Comparison of ENCODE assay signal across 7 mouse cellular contexts in the genomic region with DNA sequence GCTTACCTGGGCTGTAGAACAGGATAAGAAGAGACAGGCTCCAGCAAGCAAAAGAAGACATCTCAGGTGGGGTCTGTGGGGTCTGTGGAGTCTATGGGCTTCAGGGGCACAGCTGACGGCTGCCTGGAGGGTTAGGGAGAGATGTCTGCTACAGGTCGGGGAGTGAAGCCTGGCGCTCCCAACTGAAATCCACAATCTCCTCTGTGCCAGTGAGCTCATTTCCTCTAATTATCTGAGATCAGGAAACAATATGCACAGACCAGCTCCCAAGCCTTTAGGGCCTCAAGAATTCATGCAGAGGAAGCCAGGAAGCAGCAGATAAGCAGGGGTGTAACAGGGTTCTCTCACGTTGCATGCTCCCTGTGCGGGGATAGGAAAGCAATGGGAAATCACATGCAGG. TPM values are rescaled to one million over a fixed set of nuclear protein-coding genes. Genes with fewer than 3 reads are reported as not detected.
A peak's percentile ranks its signal among the peaks of the same experiment; 100 is the strongest.
DNase-seq lines count a peak whose midpoint lies in the region; ATAC-seq and TF ChIP-seq lines count a peak whose summit lies in the region.

No protein-coding gene starts in this region.

- H3K36me3 ChIP-seq in heart, embryonic 10.5 days: 0 out of 2 replicates have a peak, but pooled peaks cover 8% of the 10 kb centered on the region
- H3K36me3 ChIP-seq in lung, postnatal 0 days (ENCODE audit: insufficient read depth, low read length): no peaks in the 10 kb centered on the region
- H3K36me3 ChIP-seq in forebrain, embryonic 15.5 days: no peaks in the 10 kb centered on the region

- 36% methylated on average over 5 of the region's 5 CpGs for WGBS in heart, embryonic 10.5 days
- 58% methylated on average over 5 of the region's 5 CpGs for WGBS in lung, postnatal 0 days
- 79% methylated on average over 5 of the region's 5 CpGs for WGBS in forebrain, embryonic 15.5 days

- no peak for TF ChIP-seq POLR2A in cortical plate, adult 2 months (IDR thresholded peaks at IDR 0.05; ENCODE audit: extremely low read depth, insufficient read depth, low read length)

- H3K27ac ChIP-seq in cortical plate, adult 2 months (ENCODE audit: insufficient read depth, low read length): peak overlapping the region; percentile 32; the same call in 1 of the 2 replicates
- H3K27ac ChIP-seq in heart, embryonic 10.5 days: peak overlapping the region; percentile 80
- H3K27ac ChIP-seq in lung, postnatal 0 days (ENCODE audit: low read length): peak overlapping the region; percentile 91
- no peak overlapping the region for H3K27ac ChIP-seq in forebrain, embryonic 15.5 days (replicated peaks)

- peak overlapping the region; percentile 36 for H3K9ac ChIP-seq in lung, postnatal 0 days (replicated peaks; ENCODE audit: low read depth)
- no peak overlapping the region for H3K9ac ChIP-seq in forebrain, embryonic 15.5 days (replicated peaks)

- TF ChIP-seq CTCF in cortical plate, adult 2 months (IDR thresholded peaks at IDR 0.05; ENCODE audit: extremely low read depth, insufficient read depth, low read length): no peak
- no peak for TF ChIP-seq CTCF in lung, postnatal 0 days (IDR thresholded peaks at IDR 0.05)

- DNase-seq in heart, embryonic 10.5 days (ENCODE audit: low spot score): no peak
- peak; percentile 34 for DNase-seq in kidney, postnatal 10 days
- DNase-seq in lung, postnatal 0 days (ENCODE audit: low spot score): peak; percentile 68
- DNase-seq in layer of hippocampus, adult 9-10 months (ENCODE audit: low spot score): no peak
- no peak for DNase-seq in thymus, postnatal 14 days

- H3K27me3 ChIP-seq in heart, embryonic 10.5 days (ENCODE audit: insufficient read depth, poor library complexity, severe bottlenecking): no peaks in the 10 kb centered on the region
- no peaks in the 10 kb centered on the region for H3K27me3 ChIP-seq in lung, postnatal 0 days (replicated peaks; ENCODE audit: insufficient read depth, low read length)
- no peaks in the 10 kb centered on the region for H3K27me3 ChIP-seq in forebrain, embryonic 15.5 days

- ATAC-seq in lung, postnatal 0 days: peak; percentile 90
- ATAC-seq in forebrain, embryonic 15.5 days (replicated peaks): no peak

- 0 out of 2 replicates have a peak overlapping the region, but pooled peaks have one; percentile 8 for H3K4me3 ChIP-seq in cortical plate, adult 2 months (ENCODE audit: insufficient read depth, low read length)
- H3K4me3 ChIP-seq in heart, embryonic 10.5 days: peak overlapping the region; percentile 51
- H3K4me3 ChIP-seq in lung, postnatal 0 days (ENCODE audit: low read depth, low read length): peak overlapping the region; percentile 37
- no peak overlapping the region for H3K4me3 ChIP-seq in forebrain, embryonic 15.5 days

- peak; percentile 90 for TF ChIP-seq EP300 in lung, postnatal 0 days (IDR thresholded peaks at IDR 0.05)

- no peaks in the 10 kb centered on the region for H3K4me1 ChIP-seq in cortical plate, adult 2 months (ENCODE audit: control insufficient read depth, insufficient read depth, low read length)
- 0 out of 2 replicates have a peak, but pooled peaks cover 12% of the 10 kb centered on the region for H3K4me1 ChIP-seq in heart, embryonic 10.5 days
- no peaks in the 10 kb centered on the region for H3K4me1 ChIP-seq in lung, postnatal 0 days (ENCODE audit: insufficient read depth, low read depth, low read length)
- no peaks in the 10 kb centered on the region for H3K4me1 ChIP-seq in forebrain, embryonic 15.5 days

- H3K9me3 ChIP-seq in heart, embryonic 10.5 days: no peaks in the 10 kb centered on the region
- H3K9me3 ChIP-seq in lung, postnatal 0 days (ENCODE audit: low read length): no peaks in the 10 kb centered on the region
- no peaks in the 10 kb centered on the region for H3K9me3 ChIP-seq in forebrain, embryonic 15.5 days

- peak overlapping the region; percentile 48 for H3K4me2 ChIP-seq in lung, postnatal 0 days (replicated peaks; ENCODE audit: low read depth, low read length)
- H3K4me2 ChIP-seq in forebrain, embryonic 15.5 days (replicated peaks): no peak overlapping the region

RNA-seq across cellular contexts. Expression of a gene that starts 5.5 kb away (rescaled TPM):
- polyA plus RNA-seq in cortical plate, adult 2 months (2012; rRNA removed): 6.8 and 9.5 TPM in 2 replicates
- 58.8 and 69.1 TPM in 2 replicates for polyA plus RNA-seq in heart, embryonic 10.5 days (2016; fragmentation: Nextera tagmentation; extraction: Ambion mirVana)
- polyA plus RNA-seq in lung, postnatal 0 days (2015; fragmentation: Nextera tagmentation; extraction: Ambion mirVana): 284 and 329 TPM in 2 replicates
- 11.3 and 13.9 TPM in 2 replicates for polyA plus RNA-seq in forebrain, embryonic 15.5 days (2015; fragmentation: Nextera tagmentation; extraction: Ambion mirVana)

RNA-seq across cellular contexts. Expression of a gene that starts 17.2 kb away (rescaled TPM):
- 0.28 and 0.88 TPM in 2 replicates for polyA plus RNA-seq in cortical plate, adult 2 months (2012; rRNA removed)
- 0.11 and 0.21 TPM in 2 replicates for polyA plus RNA-seq in heart, embryonic 10.5 days (2016; fragmentation: Nextera tagmentation; extraction: Ambion mirVana)
- 8.9 and 10.2 TPM in 2 replicates for polyA plus RNA-seq in lung, postnatal 0 days (2015; fragmentation: Nextera tagmentation; extraction: Ambion mirVana)
- not detected in 2 replicates for polyA plus RNA-seq in forebrain, embryonic 15.5 days (2015; fragmentation: Nextera tagmentation; extraction: Ambion mirVana)

RNA-seq across cellular contexts. Expression of a gene that starts 29.3 kb away (rescaled TPM):
- 0.02 and 0.04 TPM in 2 replicates for polyA plus RNA-seq in cortical plate, adult 2 months (2012; rRNA removed)
- 0.20 and 0.44 TPM in 2 replicates for polyA plus RNA-seq in heart, embryonic 10.5 days (2016; fragmentation: Nextera tagmentation; extraction: Ambion mirVana)
- 0.04 TPM in 1 of 2 replicates, not detected in the other for polyA plus RNA-seq in lung, postnatal 0 days (2015; fragmentation: Nextera tagmentation; extraction: Ambion mirVana)
- polyA plus RNA-seq in forebrain, embryonic 15.5 days (2015; fragmentation: Nextera tagmentation; extraction: Ambion mirVana): not detected in 2 replicates

Comparison
In these comparisons a context has a peak if more than half of its experiments do, and no peak if none do; other contexts are left out.
1. DNase-seq: peak in kidney, postnatal 10 days (single experiment) and lung, postnatal 0 days (single experiment); none in heart, embryonic 10.5 days (single experiment), layer of hippocampus, adult 9-10 months (single experiment) and thymus, postnatal 14 days (single experiment).